Mouse (Mus musculus): ENCODE measurements at regions not wholly inside any gene's neighbourhood (a gene's known extent, or its start where the extent isn't known, plus 50 kb on each side); places are given as distances from the start of the nearest gene placed in this dataset.

DNA sequence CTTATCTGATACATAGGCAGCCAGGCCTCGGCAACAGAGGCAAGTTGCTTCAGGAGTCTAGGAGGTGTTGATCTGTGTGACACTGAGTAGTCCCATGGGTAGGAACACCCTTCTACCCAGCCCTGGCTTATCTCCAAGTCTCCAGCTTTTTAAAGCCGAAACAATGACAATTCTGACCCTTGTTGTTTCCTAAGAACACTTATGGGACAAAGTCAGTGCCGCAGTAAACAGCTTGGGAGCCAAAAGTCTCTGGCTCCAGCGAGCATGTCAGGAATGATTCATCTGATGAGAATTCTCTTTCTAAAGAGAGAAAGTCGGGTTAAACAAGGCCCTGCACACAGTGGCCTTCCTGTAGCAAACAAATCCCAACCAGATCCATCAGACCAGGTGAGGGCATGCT lies 234.0 kb upstream of the Zfp637 start:
- 72% methylated on average over 5 of the region's 5 CpGs for WGBS
- H3K36me3 ChIP-seq: no peaks in the 10 kb centered on the region
- no peaks in the 10 kb centered on the region for H3K4me1 ChIP-seq
- H3K27ac ChIP-seq (replicated peaks): no peak overlapping the region
- no peak overlapping the region for H3K9ac ChIP-seq (replicated peaks)
- no peaks in the 10 kb centered on the region for H3K27me3 ChIP-seq
- no peak overlapping the region for H3K4me2 ChIP-seq (replicated peaks)
- H3K4me3 ChIP-seq: no peak overlapping the region
- ATAC-seq (replicated peaks): no peak
- H3K9me3 ChIP-seq: no peaks in the 10 kb centered on the region

DNA sequence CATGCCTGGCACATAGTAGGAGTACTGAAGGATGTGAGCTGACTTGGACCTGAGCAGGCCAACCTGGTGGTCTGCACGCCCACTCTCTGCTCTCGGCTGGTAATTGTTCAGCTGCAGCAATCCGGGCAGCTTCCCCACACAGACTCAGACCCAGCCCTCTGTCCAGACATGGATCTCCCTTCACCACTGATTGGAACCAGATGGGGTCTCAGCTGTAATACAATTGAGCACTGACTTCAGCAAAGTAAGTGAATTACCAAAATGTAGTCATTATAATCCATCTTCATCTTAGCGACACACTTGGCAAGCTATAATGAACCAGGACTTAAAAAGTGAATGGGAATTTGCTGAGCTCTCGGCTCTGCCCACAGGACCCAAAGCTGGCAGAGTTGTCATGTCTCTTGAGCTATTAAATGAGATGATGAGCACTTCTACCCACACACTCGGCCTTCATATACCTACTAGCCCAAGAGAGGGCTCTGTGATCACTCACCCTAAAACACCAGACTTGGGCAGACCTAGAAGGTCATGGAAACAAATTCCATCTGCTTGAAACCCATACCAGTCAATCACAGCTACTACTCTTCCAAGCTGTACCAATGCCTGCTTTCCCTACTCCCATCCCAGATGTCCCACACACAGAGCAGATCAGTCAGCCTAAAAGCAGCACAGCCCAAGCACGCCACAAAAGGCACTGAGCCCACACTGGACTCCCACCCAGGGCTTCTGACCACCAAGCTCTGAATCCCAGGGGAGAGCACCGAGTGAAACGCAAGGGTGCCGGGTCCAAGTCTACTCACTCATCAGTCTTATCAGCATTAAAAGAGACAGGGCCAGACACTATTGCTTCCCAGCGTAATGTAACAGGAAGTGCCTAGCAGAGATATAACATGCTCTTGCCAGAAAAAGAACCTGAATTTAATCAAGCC lies 231.2 kb upstream of the Zfp637 start:
- 81% methylated on average over 11 of the region's 11 CpGs for WGBS
- no peaks in the 10 kb centered on the region for H3K9me3 ChIP-seq
- no peaks in the 10 kb centered on the region for H3K4me1 ChIP-seq
- H3K4me2 ChIP-seq (replicated peaks): no peak overlapping the region
- no peak for ATAC-seq (replicated peaks)
- no peaks in the 10 kb centered on the region for H3K36me3 ChIP-seq
- H3K4me3 ChIP-seq: no peak overlapping the region
- H3K27ac ChIP-seq (replicated peaks): no peak overlapping the region
- H3K9ac ChIP-seq (replicated peaks): no peak overlapping the region
- no peaks in the 10 kb centered on the region for H3K27me3 ChIP-seq

DNA sequence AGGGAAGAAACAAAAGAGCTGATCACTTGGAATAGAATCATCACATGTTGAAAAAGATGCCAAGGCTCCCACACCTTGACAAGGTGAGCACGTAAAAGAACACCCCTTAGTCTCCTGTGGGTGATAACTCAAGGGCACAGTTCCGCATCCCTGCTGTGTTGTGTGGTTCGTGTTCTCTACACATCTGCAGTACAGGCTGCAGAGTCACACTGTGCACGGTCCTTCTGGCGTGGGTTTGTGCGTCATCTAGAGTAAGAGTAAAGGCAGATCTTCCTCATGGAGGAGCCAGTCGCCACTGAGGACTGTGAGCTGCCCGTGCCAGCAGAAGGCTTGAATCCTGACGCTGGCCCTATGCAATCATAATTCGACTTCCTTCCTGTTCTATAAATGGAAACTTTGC lies 229.7 kb upstream of the Zfp637 start:
- no peak overlapping the region for H3K4me2 ChIP-seq (replicated peaks)
- WGBS: 94% methylated on average over 10 of the region's 10 CpGs
- H3K36me3 ChIP-seq: no peaks in the 10 kb centered on the region
- H3K9me3 ChIP-seq: no peaks in the 10 kb centered on the region
- no peak for ATAC-seq (replicated peaks)
- no peak overlapping the region for H3K27ac ChIP-seq (replicated peaks)
- H3K9ac ChIP-seq (replicated peaks): no peak overlapping the region
- H3K4me1 ChIP-seq: no peaks in the 10 kb centered on the region
- no peak overlapping the region for H3K4me3 ChIP-seq
- no peaks in the 10 kb centered on the region for H3K27me3 ChIP-seq

DNA sequence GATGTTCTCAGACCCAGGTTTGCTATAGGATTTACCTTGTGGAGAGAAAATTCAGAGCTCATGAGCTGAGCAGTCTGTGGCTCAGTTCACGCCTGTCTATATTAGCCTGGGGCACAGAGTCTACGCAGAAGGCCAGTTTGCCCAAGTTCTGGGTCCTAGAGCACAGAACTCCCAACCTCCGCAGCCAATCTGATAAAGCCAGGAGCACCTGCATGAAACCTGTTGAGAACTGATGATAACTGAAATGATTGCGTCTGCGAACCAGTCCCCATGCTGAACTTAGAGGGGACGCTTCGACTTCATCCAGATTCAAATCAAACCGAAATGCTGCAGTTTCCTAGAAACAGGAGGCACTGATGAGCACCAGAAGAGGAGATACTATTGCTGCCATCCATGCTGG lies 229.0 kb upstream of the Zfp637 start:
- Histone ChIP-seq H3K9me3 (no peaks in the 10 kb centered on the region), H3K36me3 (no peaks in the 10 kb centered on the region), H3K4me3 (no peak overlapping the region), H3K9ac (replicated peaks) (no peak overlapping the region), H3K4me1 (no peaks in the 10 kb centered on the region), H3K4me2 (replicated peaks) (no peak overlapping the region), H3K27me3 (no peaks in the 10 kb centered on the region), H3K27ac (replicated peaks) (no peak overlapping the region)
- 97% methylated on average over 8 of the region's 8 CpGs for WGBS
- ATAC-seq (replicated peaks): no peak

DNA sequence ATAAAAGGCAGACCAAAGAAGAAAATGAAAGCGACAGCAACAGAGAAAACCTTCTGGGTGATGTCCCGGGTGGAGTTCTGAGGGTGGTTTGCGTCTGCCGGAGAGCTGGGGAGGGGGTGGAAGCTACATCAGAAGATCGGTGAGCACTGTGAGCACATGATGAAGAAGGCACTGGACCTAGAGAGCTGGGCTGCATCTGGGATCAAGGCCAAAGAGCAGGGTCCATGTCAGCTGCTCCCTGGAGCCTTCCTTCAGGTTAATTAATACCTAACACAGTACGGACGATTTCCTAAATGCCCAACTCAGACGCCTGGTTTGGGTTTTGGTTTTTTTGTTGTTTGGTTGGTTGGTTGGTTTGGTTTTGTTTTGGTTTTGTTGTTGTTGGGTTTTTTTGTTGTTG lies 228.6 kb upstream of the Zfp637 start:
- H3K27ac ChIP-seq (replicated peaks): no peak overlapping the region
- H3K36me3 ChIP-seq: no peaks in the 10 kb centered on the region
- no peak overlapping the region for H3K4me2 ChIP-seq (replicated peaks)
- H3K9ac ChIP-seq (replicated peaks): no peak overlapping the region
- H3K4me1 ChIP-seq: no peaks in the 10 kb centered on the region
- H3K9me3 ChIP-seq: no peaks in the 10 kb centered on the region
- H3K4me3 ChIP-seq: no peak overlapping the region
- ATAC-seq (replicated peaks): no peak
- H3K27me3 ChIP-seq: no peaks in the 10 kb centered on the region
- 85% methylated on average over 8 of the region's 8 CpGs for WGBS

DNA sequence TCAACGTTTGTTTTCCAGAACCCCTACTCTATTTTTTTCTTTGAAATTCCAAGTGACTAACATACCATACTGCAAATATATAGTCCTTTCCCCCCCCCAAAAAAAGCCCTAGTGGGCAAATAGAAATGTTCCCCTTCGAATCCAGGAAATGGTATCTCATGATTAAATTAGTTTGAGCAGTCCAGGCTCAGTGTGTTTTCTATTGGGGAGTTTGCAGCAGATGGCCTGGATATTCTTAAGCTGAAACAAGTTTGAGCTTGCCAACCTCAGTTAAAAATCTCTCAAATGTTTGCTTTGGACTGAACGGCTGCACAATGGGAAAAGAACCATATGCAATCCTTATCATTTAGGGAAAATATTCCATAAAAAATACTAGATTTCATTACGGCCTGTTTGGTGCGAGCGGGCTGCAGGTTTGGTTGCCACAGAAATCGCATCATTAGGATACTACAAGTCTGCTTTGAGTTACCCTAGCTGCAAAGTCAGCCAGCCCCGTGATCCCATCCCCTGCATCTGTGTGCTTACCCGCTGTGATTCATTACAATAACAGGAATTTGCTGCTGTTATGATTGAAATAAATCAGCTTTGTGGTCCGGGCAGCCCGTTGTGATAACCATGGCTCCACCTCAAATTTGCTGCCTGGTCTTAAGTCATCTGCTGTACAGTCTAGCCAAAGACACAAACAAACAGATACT lies 227.2 kb upstream of the Zfp637 start:
- no peaks in the 10 kb centered on the region for H3K36me3 ChIP-seq
- H3K9me3 ChIP-seq: no peaks in the 10 kb centered on the region
- ATAC-seq (replicated peaks): no peak
- 75% methylated on average over 11 of the region's 11 CpGs for WGBS
- H3K27ac ChIP-seq (replicated peaks): no peak overlapping the region
- no peak overlapping the region for H3K4me2 ChIP-seq (replicated peaks)
- H3K4me3 ChIP-seq: no peak overlapping the region
- H3K4me1 ChIP-seq: no peaks in the 10 kb centered on the region
- no peaks in the 10 kb centered on the region for H3K27me3 ChIP-seq
- H3K9ac ChIP-seq (replicated peaks): no peak overlapping the region

DNA sequence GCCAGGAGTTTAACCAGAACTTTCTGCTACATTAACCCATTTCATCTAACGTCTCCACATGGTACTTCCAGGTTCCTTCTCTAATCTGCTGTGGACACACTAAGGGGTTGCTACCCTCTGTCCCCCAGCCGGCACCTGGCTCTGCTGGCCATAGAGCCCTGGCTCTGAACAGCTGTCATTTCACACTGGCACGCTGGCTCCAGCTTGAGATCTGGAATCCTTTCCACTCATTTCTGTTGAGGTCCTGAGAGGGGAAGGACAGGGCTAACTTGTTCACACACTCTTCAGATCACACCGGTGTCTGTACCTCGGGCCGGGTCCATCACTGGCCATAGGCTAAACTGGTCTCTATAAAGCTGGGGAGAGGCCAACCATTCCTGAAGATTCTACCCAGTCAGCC lies 226.6 kb upstream of the Zfp637 start:
- WGBS: 88% methylated on average over 6 of the region's 6 CpGs
- no peak for ATAC-seq (replicated peaks)
- Histone ChIP-seq H3K27ac (replicated peaks) (no peak overlapping the region), H3K9me3 (no peaks in the 10 kb centered on the region), H3K36me3 (no peaks in the 10 kb centered on the region), H3K4me3 (no peak overlapping the region), H3K4me2 (replicated peaks) (no peak overlapping the region), H3K9ac (replicated peaks) (no peak overlapping the region), H3K27me3 (no peaks in the 10 kb centered on the region), H3K4me1 (no peaks in the 10 kb centered on the region)

DNA sequence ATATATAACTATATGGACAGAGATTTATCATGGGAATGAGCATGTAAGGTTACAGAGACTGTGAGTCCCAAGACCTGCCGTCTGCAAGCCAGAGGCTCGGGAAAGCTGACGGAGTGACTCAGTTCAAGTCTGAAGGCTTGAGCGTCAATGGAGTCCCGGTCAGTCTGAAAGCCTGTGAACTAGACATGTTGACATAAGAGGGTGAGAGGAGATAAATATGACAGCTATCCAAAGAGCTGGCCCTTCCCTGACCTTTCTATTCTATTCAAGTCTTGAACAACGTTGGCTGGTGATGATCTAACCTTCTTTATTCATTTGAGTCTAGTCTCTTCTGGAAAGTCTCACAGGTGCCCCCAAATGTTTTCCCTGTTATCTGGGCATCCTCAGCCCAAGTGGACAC lies 223.8 kb upstream of the Zfp637 start:
- H3K27me3 ChIP-seq: no peaks in the 10 kb centered on the region
- no peak overlapping the region for H3K27ac ChIP-seq (replicated peaks)
- H3K4me1 ChIP-seq: no peaks in the 10 kb centered on the region
- H3K4me2 ChIP-seq (replicated peaks): no peak overlapping the region
- no peaks in the 10 kb centered on the region for H3K9me3 ChIP-seq
- no peak overlapping the region for H3K9ac ChIP-seq (replicated peaks)
- 92% methylated on average over 6 of the region's 6 CpGs for WGBS
- no peak for ATAC-seq (replicated peaks)
- H3K36me3 ChIP-seq: no peaks in the 10 kb centered on the region
- no peak overlapping the region for H3K4me3 ChIP-seq

DNA sequence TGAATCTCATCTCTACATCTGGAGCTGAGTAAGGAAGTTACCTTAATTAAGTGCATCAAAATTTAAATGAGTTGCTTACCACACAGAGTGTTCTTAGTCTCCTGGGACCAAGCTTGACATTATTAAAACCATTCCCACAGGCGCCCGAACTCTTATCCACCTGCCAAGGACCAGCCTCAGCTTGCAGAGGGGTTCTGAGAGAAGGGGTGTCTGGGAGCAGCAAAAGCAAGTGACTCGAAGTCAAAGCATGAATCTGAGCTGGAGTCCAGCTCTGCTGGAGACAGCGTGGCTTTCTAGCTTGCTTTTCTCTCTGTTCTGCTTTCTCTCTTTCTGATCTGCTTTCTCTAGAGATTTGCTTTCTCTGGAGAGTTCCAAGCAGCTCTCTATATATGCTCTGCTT lies 223.0 kb upstream of the Zfp637 start:
- H3K27me3 ChIP-seq: no peaks in the 10 kb centered on the region
- H3K4me3 ChIP-seq: no peak overlapping the region
- H3K9me3 ChIP-seq: no peaks in the 10 kb centered on the region
- no peak overlapping the region for H3K4me2 ChIP-seq (replicated peaks)
- no peak overlapping the region for H3K9ac ChIP-seq (replicated peaks)
- H3K27ac ChIP-seq (replicated peaks): no peak overlapping the region
- no peak for ATAC-seq (replicated peaks)
- H3K4me1 ChIP-seq: no peaks in the 10 kb centered on the region
- WGBS: 81% methylated on average over 4 of the region's 4 CpGs
- no peaks in the 10 kb centered on the region for H3K36me3 ChIP-seq

DNA sequence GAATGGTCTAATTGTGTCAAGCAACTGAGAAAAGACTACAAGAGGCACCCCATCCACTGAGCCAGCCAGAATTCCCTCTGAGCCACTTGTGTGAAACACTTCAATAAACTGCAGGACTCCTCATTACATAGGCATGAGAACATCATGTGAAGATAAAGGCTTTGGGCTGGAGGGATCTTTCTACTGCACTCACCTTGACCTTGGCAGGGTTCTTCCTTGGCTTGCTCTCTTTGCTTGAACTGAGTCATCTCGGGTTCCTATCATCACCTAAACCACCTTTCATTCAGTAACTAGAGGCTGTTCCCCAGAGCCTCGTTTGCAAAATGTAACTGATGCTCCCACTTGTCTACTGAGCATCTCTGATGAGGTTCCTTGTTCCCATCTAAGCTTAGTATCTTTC lies 221.4 kb upstream of the Zfp637 start:
- Histone ChIP-seq H3K4me1 (no peaks in the 10 kb centered on the region), H3K4me3 (no peak overlapping the region), H3K9ac (replicated peaks) (no peak overlapping the region), H3K9me3 (no peaks in the 10 kb centered on the region), H3K27ac (replicated peaks) (no peak overlapping the region), H3K36me3 (no peaks in the 10 kb centered on the region), H3K4me2 (replicated peaks) (no peak overlapping the region), H3K27me3 (no peaks in the 10 kb centered on the region)
- WGBS: 65% methylated on average over 2 of the region's 2 CpGs
- ATAC-seq (replicated peaks): no peak

DNA sequence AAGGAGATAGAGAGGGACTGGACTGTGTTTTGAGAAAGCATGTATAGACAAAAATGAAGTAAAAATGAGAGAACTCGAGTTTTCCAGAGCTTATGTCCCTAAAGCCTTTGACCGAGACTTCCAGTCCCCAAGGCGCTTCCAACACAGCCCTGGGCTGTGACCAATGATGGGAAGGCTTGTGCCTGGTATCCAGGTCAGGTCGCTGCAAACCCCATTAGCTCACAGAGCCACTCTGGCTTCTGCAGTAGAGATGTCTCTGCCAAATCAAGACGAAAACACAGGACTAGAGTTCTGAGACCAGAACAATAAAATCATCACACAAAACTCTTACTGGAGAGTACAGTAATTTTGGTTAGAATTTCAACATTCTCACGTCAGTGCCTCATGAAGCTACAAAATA lies 218.5 kb upstream of the Zfp637 start:
- Histone ChIP-seq H3K27ac (replicated peaks) (no peak overlapping the region), H3K9me3 (no peaks in the 10 kb centered on the region), H3K36me3 (no peaks in the 10 kb centered on the region), H3K4me1 (no peaks in the 10 kb centered on the region), H3K27me3 (no peaks in the 10 kb centered on the region), H3K4me3 (no peak overlapping the region), H3K4me2 (replicated peaks) (no peak overlapping the region), H3K9ac (replicated peaks) (no peak overlapping the region)
- ATAC-seq (replicated peaks): no peak
- WGBS: 87% methylated on average over 6 of the region's 6 CpGs

DNA sequence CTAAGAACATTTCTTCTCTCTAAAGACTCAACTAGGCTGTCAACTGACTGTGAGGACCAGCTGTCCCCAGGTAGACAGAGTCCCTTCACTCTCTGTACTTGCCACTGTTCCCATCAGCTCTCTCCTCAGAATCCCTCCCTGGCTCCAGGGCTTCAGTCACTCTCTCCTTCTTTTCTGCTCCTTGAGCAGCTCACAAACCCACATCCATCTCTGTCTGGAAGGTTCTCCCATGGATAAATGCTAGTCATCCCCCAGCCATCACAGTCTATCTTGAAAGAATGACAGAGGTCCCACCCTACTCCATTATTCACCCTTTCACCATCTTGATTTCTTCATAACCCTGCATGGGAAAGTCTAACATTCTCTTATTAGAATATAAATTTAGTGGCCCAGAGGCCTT lies 218.0 kb upstream of the Zfp637 start:
- H3K4me3 ChIP-seq: no peak overlapping the region
- no peak overlapping the region for H3K27ac ChIP-seq (replicated peaks)
- no peaks in the 10 kb centered on the region for H3K27me3 ChIP-seq
- no peaks in the 10 kb centered on the region for H3K4me1 ChIP-seq
- no peak overlapping the region for H3K4me2 ChIP-seq (replicated peaks)
- H3K36me3 ChIP-seq: no peaks in the 10 kb centered on the region
- no peak for ATAC-seq (replicated peaks)
- H3K9me3 ChIP-seq: no peaks in the 10 kb centered on the region
- H3K9ac ChIP-seq (replicated peaks): no peak overlapping the region

DNA sequence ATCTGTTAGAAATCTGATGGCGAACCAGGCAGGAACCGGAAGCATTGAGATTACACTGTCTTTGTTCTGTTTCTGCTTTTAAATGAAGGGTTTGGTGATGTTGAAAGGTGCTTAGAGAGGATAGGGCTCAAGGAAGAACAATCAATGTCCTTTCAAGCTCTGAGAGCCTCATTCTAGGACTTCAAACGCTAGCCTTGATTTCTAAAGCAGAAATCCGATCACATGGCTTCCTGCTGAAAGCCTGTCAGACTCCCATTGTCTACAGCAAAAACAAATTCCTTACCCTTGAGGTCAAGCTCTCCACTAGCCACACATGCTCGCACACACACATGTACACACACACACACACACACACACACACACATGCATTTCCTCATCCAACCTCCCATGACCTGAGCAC lies 215.3 kb upstream of the Zfp637 start:
- H3K27me3 ChIP-seq: no peaks in the 10 kb centered on the region
- no peak for ATAC-seq (replicated peaks)
- no peak overlapping the region for H3K4me2 ChIP-seq (replicated peaks)
- WGBS: 12% methylated on average over 5 of the region's 5 CpGs
- H3K9me3 ChIP-seq: no peaks in the 10 kb centered on the region
- no peak overlapping the region for H3K27ac ChIP-seq (replicated peaks)
- H3K36me3 ChIP-seq: no peaks in the 10 kb centered on the region
- H3K4me1 ChIP-seq: no peaks in the 10 kb centered on the region
- H3K9ac ChIP-seq (replicated peaks): no peak overlapping the region
- H3K4me3 ChIP-seq: no peak overlapping the region

Data from forebrain, embryonic 15.5 days (tissue).